Mouse (Mus musculus) neural tube, embryonic 15.5 days (tissue): Measurements from ENCODE around the gene H2-T3. TPM values are rescaled to one million over a fixed set of nuclear protein-coding genes. Genes with fewer than 3 reads are reported as not detected.
"Not testable (repeated sequence)": the region's sequence is repeated elsewhere in the genome, so short reads cannot be mapped to it uniquely, and the experiment has no call there.

Source experiments
- ATAC-seq: fragments of 200-750 bp; cut with Nextera tagmentation; 2 replicates; pipeline ENCODE4 v1.8.0; 2017; ENCODE audit warnings: mild to moderate bottlenecking, moderate TSS enrichment, moderate library complexity; ENCODE audit not compliant: low FRiP score
- H3K27ac ChIP-seq: fragments of 300-500 bp; sonication (generic); replicated peaks from 2 replicates; pipeline ENCODE4 v1.5.1; 2015; ENCODE audit warnings: mild to moderate bottlenecking, inconsistent platforms
- H3K27me3 ChIP-seq: fragments of 300-500 bp; sonication (generic); replicated peaks from 2 replicates; pipeline ENCODE4 v1.6.1; 2015; ENCODE audit warnings: inconsistent platforms
- H3K36me3 ChIP-seq: fragments of 300-500 bp; sonication (generic); 2 replicates; pipeline ENCODE4 v1.6.1; 2015; ENCODE audit warnings: inconsistent platforms
- H3K4me1 ChIP-seq: fragments of 300-500 bp; sonication (generic); 2 replicates; pipeline ENCODE4 v1.6.1; 2015; ENCODE audit warnings: inconsistent platforms
- H3K4me2 ChIP-seq: fragments of 300-500 bp; sonication (generic); 2 replicates; pipeline ENCODE4 v1.6.1; 2015; ENCODE audit warnings: inconsistent platforms, mild to moderate bottlenecking, moderate library complexity
- H3K4me3 ChIP-seq: fragments of 300-500 bp; sonication (generic); replicated peaks from 2 replicates; pipeline ENCODE4 v1.5.1; 2015; ENCODE audit warnings: mild to moderate bottlenecking, inconsistent platforms
- H3K9ac ChIP-seq: fragments of 300-500 bp; sonication (generic); replicated peaks from 2 replicates; pipeline ENCODE4 v1.6.1; 2015; ENCODE audit warnings: mild to moderate bottlenecking, inconsistent platforms
- H3K9me3 ChIP-seq: fragments of 300-500 bp; sonication (generic); replicated peaks from 2 replicates; pipeline ENCODE4 v1.6.1; 2016; ENCODE audit warnings: inconsistent platforms
- WGBS: fragments of 180-500 bp; shearing (Covaris S2); methylation state at CpG from one replicate; pipeline ENCODE4 v1.1.7; 2015; ENCODE audit warnings: mixed read lengths; 5-methylcytosine and 5-hydroxymethylcytosine counted together
- polyA plus RNA-seq: library from polyadenylated mRNA; unstranded; fragments of >200 nt; fragmentation: Nextera tagmentation; extraction: Ambion mirVana; gene quantifications from 2 replicates; pipeline ENCODE4 v1.2.1, GENCODE M21; 2015

H2-T3 gene
- polyA plus RNA-seq, 1 experiment from 2014 or later: not detected

DNA sequence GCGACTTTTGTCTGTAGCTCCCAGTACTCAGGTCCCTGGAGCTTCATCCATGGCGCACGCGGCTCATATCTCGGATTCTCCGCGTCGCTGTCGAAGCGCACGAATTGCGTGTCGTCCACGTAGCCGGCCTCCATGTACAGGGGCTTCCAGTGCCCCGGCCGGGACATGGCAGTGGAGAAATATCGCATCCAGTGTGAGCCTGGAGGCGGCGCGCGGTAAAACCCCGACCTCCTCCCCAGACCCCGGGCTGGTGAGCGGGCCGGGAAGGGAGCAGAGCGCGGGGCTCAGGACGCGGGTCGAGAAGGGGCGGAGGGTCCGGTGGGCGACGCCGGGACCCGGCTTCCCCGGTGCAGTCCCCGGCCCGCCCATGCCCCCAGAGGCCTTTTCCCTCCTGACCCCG, 15.8 kb upstream of the H2-T3 start:
- Histone ChIP-seq H3K27me3 (peaks cover 72% of the 10 kb centered on the region), H3K9ac (peak overlapping the region; percentile 26; the same call in 1 of the 2 replicates)
- no peak for ATAC-seq

DNA sequence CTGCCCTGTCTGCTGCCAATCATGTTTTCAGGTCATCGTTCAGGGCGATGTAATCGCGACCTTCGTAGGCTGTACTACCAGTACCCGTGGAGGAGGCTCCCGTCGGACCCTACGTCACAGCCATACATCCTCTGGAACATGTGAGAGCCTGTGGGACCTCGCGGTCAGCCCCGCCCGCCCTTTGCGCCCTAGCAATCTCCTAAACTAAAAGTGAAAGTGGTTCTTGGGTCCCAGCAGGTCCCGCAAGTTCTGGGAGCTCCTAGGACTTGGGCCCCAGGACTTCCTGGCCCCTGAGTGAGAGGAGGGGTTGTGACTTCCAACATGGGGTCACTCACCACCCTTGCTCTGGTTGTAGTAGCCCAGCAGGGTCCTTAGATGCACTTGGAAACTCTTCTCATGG, 15.4 kb upstream of the H2-T3 start:
- Histone ChIP-seq H3K27me3 (peaks cover 74% of the 10 kb centered on the region), H3K27ac (no peak overlapping the region), H3K9ac (no peak overlapping the region), H3K9me3 (no peaks in the 10 kb centered on the region), H3K4me2 (peak overlapping the region; percentile 64), H3K36me3 (no peaks in the 10 kb centered on the region), H3K4me3 (peak overlapping the region; percentile 35), H3K4me1 (peaks cover 11% of the 10 kb centered on the region)
- ATAC-seq: no peak
- 1% methylated on average over 15 of the region's 15 CpGs for WGBS

More for the DNA sequence above, 15.8 kb upstream of the H2-T3 start:
- H3K36me3 ChIP-seq: no peaks in the 10 kb centered on the region
- H3K27ac ChIP-seq: no peak overlapping the region
- H3K4me1 ChIP-seq: peaks cover 11% of the 10 kb centered on the region
- H3K4me2 ChIP-seq: peak overlapping the region; percentile 64
- no peaks in the 10 kb centered on the region for H3K9me3 ChIP-seq
- WGBS: under 1% methylated on average over 36 of the region's 41 CpGs
- peak overlapping the region; percentile 35 for H3K4me3 ChIP-seq

DNA sequence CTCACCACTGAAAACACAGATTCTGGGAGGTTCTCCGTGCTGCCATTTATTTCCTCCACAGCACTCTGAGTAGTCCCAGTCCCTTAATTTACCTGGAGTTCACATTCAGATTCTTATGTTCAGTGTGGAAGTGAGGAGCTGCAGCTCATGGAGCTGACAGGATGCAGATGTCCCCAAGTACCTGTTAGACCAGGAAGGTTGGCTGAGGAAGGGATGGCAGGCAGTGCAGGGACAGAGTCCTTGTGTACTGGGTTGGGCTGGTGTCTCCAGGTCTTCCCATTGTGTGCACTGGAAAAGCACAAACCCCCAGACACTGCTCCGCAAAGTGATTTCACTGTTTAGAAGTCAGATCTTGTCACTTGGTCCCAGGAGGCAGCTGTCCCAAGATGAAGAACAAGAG, 11.8 kb upstream of the H2-T3 start:
- Histone ChIP-seq H3K4me2 (no peak overlapping the region), H3K9me3 (no peaks in the 10 kb centered on the region), H3K27ac (no peak overlapping the region), H3K27me3 (peaks cover 56% of the 10 kb centered on the region), H3K9ac (no peak overlapping the region), H3K36me3 (no peaks in the 10 kb centered on the region), H3K4me3 (no peak overlapping the region), H3K4me1 (peaks cover 11% of the 10 kb centered on the region)
- WGBS: 88% methylated on average over 2 of the region's 2 CpGs
- ATAC-seq: no peak

DNA sequence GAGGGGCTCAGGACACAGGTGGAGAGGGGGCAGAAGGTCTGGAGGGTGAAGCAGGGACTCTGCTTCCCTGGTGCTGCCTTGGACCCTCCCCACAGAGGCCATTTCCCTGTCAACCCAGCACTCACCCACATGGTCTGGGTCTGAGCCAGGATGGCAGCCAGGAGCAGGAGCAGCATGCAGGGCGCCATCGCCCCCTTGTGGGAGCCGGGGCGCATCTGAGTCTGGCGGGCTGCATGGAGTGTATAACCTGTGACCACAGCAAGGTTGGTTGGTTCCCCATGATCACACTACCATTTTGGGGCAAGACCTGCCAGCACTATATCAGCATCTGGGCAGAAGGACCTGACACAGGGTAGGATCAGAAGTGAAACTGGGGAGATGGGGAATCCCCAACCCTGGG, 8.2 kb upstream of the H2-T3 start:
- Histone ChIP-seq H3K4me2 (no peak overlapping the region), H3K27me3 (peaks cover 35% of the 10 kb centered on the region), H3K36me3 (no peaks in the 10 kb centered on the region), H3K27ac (no peak overlapping the region), H3K9me3 (no peaks in the 10 kb centered on the region), H3K9ac (no peak overlapping the region), H3K4me3 (no peak overlapping the region), H3K4me1 (no peaks in the 10 kb centered on the region)
- WGBS: 27% methylated on average over 5 of the region's 5 CpGs
- no peak for ATAC-seq

DNA sequence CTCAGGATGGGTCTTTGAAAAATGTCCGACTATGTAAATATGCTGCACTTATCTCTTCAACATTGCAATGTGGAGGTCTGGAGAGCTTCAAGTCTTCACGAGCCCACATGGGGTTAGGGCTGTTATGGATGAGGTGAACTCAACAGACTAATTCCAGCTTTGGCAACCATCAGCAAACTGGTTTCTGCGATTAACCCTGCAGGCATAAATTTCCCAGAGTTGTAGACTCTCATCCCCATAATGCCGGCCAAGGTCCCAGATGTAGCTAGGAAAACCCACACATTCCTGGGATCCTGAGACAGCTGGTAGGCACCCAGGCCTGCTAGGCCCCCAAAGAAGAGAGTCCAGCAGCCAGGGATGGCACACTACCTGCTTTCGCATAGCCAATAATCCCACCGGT, 4.4 kb upstream of the H2-T3 start:
- H3K36me3 ChIP-seq: no peaks in the 10 kb centered on the region
- no peak overlapping the region for H3K27ac ChIP-seq
- H3K4me3 ChIP-seq: no peak overlapping the region
- no peaks in the 10 kb centered on the region for H3K9me3 ChIP-seq
- H3K4me2 ChIP-seq: no peak overlapping the region
- H3K4me1 ChIP-seq: no peaks in the 10 kb centered on the region
- no peak overlapping the region for H3K9ac ChIP-seq
- ATAC-seq: no peak
- 87% methylated on average over 6 of the region's 6 CpGs for WGBS
- H3K27me3 ChIP-seq: peaks cover 27% of the 10 kb centered on the region

DNA sequence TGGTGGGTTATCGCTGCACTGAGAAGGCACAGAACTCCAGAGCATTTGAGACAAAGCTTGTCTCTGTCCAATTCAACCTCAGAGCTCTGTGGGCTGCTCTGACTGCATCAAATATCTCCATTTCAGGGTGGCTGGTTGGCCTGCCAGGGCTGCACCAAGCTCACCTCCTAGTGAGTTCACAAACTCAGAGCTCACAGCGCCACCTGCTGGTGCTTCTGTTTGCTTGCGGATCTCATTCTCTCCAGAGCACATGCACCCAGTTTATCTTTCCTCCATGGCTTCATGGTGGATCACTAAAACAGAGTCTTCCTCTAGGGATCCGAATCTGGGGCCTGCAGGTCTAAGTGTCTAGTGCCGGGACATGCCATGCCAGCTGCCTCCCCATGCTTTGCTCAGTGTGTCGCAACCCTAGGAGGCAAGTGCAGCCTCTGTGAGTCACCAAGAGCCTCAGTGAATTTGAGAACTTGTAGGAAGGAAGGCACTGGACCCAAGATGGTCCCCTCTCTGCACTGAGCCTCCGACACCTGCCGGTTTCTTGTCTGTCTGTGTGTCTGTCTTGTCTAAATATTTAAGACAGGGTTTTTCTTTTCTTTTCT, 3.6 kb upstream of the H2-T3 start:
- Histone ChIP-seq H3K36me3 (no peaks in the 10 kb centered on the region), H3K4me1 (no peaks in the 10 kb centered on the region), H3K9me3 (no peaks in the 10 kb centered on the region), H3K9ac (no peak overlapping the region), H3K27me3 (peaks cover 33% of the 10 kb centered on the region), H3K4me3 (no peak overlapping the region), H3K27ac (no peak overlapping the region), H3K4me2 (no peak overlapping the region)
- 0 out of 2 replicates have a peak, but pooled peaks have one; percentile 57 for ATAC-seq
- 30% methylated on average over 8 of the region's 8 CpGs for WGBS

DNA sequence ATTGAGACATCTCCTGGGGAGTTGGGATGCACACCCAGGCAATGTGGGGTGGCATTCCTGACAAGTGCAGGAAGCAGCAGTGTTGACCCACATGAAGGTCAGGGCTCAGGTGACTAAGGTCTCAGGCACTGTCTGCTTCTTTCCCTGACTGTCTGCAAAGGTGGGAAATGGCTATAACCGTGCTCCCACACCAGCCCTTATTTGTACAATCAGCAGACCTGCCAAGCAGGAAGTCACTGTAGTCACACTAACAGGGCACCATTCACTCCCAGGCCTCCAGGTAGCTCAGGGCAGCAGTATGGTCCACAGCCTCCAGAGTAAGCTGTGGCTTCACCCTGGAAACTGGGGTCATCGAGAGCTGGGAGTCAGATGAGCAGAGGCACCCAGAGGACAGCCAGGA, 2.3 kb upstream of the H2-T3 start:
- Histone ChIP-seq H3K4me1 (no peaks in the 10 kb centered on the region), H3K4me3 (no peak overlapping the region), H3K27ac (no peak overlapping the region), H3K27me3 (peaks cover 41% of the 10 kb centered on the region), H3K9ac (no peak overlapping the region), H3K9me3 (no peaks in the 10 kb centered on the region), H3K4me2 (no peak overlapping the region), H3K36me3 (no peaks in the 10 kb centered on the region)
- WGBS: 70% methylated on average over 2 of the region's 2 CpGs
- no peak for ATAC-seq

DNA sequence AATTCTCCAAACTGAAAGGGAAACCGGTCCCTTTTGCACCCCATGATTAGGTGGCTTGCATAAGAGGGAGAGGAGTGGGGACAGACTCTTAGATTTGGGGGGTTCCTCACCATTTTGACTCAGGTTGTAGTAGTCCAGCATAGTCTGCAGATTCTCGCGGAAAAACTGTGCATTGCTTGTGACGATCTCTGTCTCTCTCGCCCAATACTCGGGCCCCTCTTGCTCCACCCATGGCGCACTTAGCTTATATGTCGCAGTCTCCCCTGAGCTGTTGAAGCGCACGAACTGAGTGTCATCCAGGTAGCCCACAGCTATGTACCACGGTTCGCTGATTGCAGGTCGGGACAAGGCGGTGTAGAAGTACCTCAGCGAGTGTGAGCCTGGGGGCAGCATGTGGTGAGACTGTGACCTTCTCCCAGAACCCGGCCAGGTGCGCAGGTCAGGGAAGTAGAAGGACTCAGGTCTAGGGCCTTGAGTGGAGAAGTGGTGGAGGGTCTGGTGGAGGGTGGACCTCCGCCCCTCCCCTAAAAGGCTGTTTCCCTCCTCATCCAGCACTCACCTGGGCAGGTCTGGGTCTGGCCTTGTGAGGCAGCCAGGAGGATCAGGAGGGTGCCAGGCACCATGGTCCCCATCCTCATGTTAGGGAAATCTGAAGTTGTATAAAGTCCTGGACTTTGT, 457 bp downstream of the H2-T3 start:
- no peaks in the 10 kb centered on the region for H3K36me3 ChIP-seq

DNA sequence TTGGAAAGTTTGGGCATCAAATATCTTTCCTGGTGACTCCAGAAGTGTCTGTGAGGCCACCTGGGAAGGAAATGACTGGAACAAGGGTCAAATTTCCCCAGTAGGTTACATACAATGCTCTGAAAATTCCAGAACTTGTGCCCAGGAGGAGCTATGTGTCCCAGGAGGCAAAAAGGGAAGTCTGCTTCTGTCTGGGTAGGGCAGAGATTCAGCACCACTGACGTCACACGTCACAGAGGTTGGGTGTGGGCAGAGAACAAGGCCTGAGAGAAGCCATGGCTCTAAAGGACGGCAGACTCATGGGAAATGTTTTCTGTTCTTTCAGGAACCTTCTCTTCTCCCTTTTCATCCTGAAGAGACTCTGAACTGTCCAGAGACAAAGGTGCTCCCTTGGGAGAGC, 2.5 kb downstream of the H2-T3 start:
- no peak overlapping the region for H3K27ac ChIP-seq

More for the DNA sequence above, 457 bp downstream of the H2-T3 start:
- H3K4me3 ChIP-seq: no peak overlapping the region
- WGBS: 37% methylated on average over 18 of the region's 18 CpGs
- H3K9ac ChIP-seq: no peak overlapping the region
- no peaks in the 10 kb centered on the region for H3K4me1 ChIP-seq
- ATAC-seq: no peak
- H3K27me3 ChIP-seq: peaks cover 49% of the 10 kb centered on the region
- no peaks in the 10 kb centered on the region for H3K9me3 ChIP-seq
- H3K27ac ChIP-seq: no peak overlapping the region
- H3K4me2 ChIP-seq: no peak overlapping the region

DNA sequence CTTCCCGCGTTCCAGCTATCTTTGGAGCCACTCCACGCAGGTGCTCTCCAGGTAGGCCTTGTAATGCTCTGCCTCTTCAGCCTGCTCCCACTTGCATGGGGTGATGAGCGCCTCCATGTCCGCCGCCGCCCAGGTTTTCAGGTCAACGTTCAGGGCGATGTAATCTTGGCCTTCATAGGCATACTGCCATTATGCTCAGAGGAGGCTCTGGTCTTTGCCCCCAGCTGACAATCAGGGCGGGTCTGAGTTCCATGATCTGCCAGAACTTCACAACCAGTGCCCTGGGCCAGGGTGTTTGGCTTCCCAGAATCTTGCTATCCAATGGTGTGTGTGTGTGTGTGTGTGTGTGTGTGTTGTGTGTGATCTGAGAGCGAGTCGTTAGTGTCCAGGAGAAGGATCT, 7.9 kb downstream of the H2-T3 start:
- Histone ChIP-seq H3K27ac (no peak overlapping the region), H3K4me2 (no peak overlapping the region), H3K27me3 (peaks cover 47% of the 10 kb centered on the region), H3K36me3 (no peaks in the 10 kb centered on the region), H3K4me1 (peaks cover 7% of the 10 kb centered on the region), H3K4me3 (no peak overlapping the region), H3K9ac (no peak overlapping the region), H3K9me3 (no peaks in the 10 kb centered on the region)
- ATAC-seq: no peak
- WGBS: 74% methylated on average over 12 of the region's 12 CpGs

More for the DNA sequence above, 2.5 kb downstream of the H2-T3 start:
- Histone ChIP-seq H3K9ac (no peak overlapping the region), H3K4me1 (no peaks in the 10 kb centered on the region), H3K9me3 (no peaks in the 10 kb centered on the region), H3K4me3 (no peak overlapping the region), H3K36me3 (no peaks in the 10 kb centered on the region), H3K27me3 (peaks cover 49% of the 10 kb centered on the region), H3K4me2 (no peak overlapping the region)
- 59% methylated on average over 3 of the region's 3 CpGs for WGBS
- ATAC-seq: no peak

DNA sequence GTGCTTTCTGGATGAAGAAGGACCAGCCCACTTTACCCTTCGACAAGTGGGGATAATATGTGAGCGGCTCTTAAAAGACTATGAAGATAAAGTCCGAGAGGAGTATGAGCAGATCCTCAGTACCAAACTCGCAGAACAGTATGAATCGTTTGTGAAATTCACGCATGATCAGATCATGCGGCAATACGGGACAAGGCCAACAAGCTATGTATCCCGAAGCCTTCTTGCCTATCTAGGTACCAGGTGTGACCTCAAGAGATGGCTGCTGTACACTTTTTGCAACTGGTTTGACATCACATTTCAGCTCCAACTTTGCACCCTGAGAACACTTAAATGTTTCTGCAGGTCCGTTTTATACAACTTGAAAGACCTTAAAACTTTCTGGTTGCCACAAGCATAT, 10.6 kb downstream of the H2-T3 start:
- H3K36me3 ChIP-seq, H3K27ac ChIP-seq, H3K4me1 ChIP-seq, H3K9ac ChIP-seq, H3K9me3 ChIP-seq, ATAC-seq: not testable (repeated sequence)
- H3K4me3 ChIP-seq: peak overlapping the region; percentile 32; the same call in 1 of the 2 replicates
- 14% methylated on average over 10 of the region's 10 CpGs for WGBS
- H3K4me2 ChIP-seq: peak overlapping the region; percentile 61
- H3K27me3 ChIP-seq: peaks cover 34% of the 10 kb centered on the region

DNA sequence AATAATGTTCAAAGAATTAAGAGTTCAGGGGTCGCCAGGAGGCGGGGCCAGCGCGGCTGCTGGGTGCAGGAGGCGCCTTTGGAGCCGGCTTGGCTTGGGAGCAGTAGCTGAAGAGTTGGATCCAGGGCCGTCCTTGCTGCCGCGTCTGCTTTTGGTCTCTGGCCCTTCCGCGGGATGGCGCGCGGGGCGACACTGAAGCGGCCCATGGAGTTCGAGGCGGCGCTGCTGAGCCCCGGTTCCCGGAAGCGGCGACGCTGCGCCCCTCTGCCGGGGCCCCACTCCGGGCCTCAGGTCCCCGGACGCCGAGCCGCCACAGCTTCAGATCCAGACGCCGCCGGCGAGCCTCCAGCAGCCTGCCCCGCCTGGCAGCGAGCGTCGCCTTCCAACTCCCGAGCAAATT, 11.1 kb downstream of the H2-T3 start:
- not testable (repeated sequence) for H3K9me3 ChIP-seq, ATAC-seq, H3K36me3 ChIP-seq, H3K4me1 ChIP-seq, H3K27ac ChIP-seq
- H3K4me3 ChIP-seq: peak overlapping the region; percentile 32
- H3K9ac ChIP-seq: peak overlapping the region; percentile 10; the same call in 1 of the 2 replicates
- H3K4me2 ChIP-seq: peak overlapping the region; percentile 61
- H3K27me3 ChIP-seq: peaks cover 37% of the 10 kb centered on the region
- under 1% methylated on average over 40 of the region's 40 CpGs for WGBS
